Mouse (Mus musculus) retina, postnatal 1 day (tissue): ENCODE results near the gene Cby3.

ENCODE experiments used
- DNase-seq: peaks from one replicate; pipeline ENCODE4 v3.0.0-alpha.2; 2012

Gene Cby3

GRCm38 (mm10) chr11:50364548-50364947 is 10.3 kb downstream of the Cby3 start:
- peak; percentile 86 for DNase-seq

GRCm38 (mm10) chr11:50365322-50365721 is 11.1 kb downstream of the Cby3 start:
- DNase-seq: no peak

GRCm38 (mm10) chr11:50367531-50367930 is 13.3 kb downstream of the Cby3 start:
- no peak for DNase-seq

GRCm38 (mm10) chr11:50369360-50369911 is 15.2 kb downstream of the Cby3 start:
- no peak for DNase-seq

GRCm38 (mm10) chr11:50370969-50371368 is 16.7 kb downstream of the Cby3 start:
- no peak for DNase-seq

- DNase-seq: peak; percentile 87
These were observed 17.2 kb downstream of the Cby3 start for GRCm38 (mm10) chr11:50371399-50371841.

GRCm38 (mm10) chr11:50371911-50372310 is 17.6 kb downstream of the Cby3 start:
- no peak for DNase-seq

GRCm38 (mm10) chr11:50373086-50373485 is 18.8 kb downstream of the Cby3 start:
- no peak for DNase-seq

GRCm38 (mm10) chr11:50373621-50374020 is 19.4 kb downstream of the Cby3 start:
- no peak for DNase-seq

GRCm38 (mm10) chr11:50374286-50375015 is 20.2 kb downstream of the Cby3 start:
- DNase-seq: peak; percentile 52

GRCm38 (mm10) chr11:50375421-50375820 is 21.2 kb downstream of the Cby3 start:
- DNase-seq: no peak

- no peak for DNase-seq
These were observed 22.0 kb downstream of the Cby3 start for GRCm38 (mm10) chr11:50376156-50376790.

- peak; percentile 99 for DNase-seq
These were observed 22.9 kb downstream of the Cby3 start, which contains the start of gene Hnrnph1 for GRCm38 (mm10) chr11:50376911-50377891. Hnrnph1 (plus strand) TSS chr11:50376990.

GRCm38 (mm10) chr11:50377892-50378684 is 23.8 kb downstream of the Cby3 start:
- DNase-seq: peak; percentile 83

- DNase-seq: no peak
These were observed 24.9 kb downstream of the Cby3 start for GRCm38 (mm10) chr11:50379023-50379752.

- DNase-seq: no peak
These were observed 27.0 kb downstream of the Cby3 start for GRCm38 (mm10) chr11:50381311-50381710.

GRCm38 (mm10) chr11:50387167-50387679 is 33.0 kb downstream of the Cby3 start:
- DNase-seq: no peak

GRCm38 (mm10) chr11:50387697-50388096 is 33.4 kb downstream of the Cby3 start:
- no peak for DNase-seq

- peak; percentile 28 for DNase-seq
These were observed 34.1 kb downstream of the Cby3 start for GRCm38 (mm10) chr11:50388217-50388929.

- no peak for DNase-seq
These were observed 34.7 kb downstream of the Cby3 start for GRCm38 (mm10) chr11:50389011-50389410.
